In genomic region chr3:30788531-30788930, GRCm38 (mm10) we compare ENCODE assay signal across 21 mouse cellular contexts. TPM values are rescaled to one million over a fixed set of nuclear protein-coding genes. Genes with fewer than 3 reads are reported as not detected.
DNase-seq lines count a peak whose midpoint lies in the region; ATAC-seq and TF ChIP-seq lines count a peak whose summit lies in the region.
"Had no signal": no experiment of that assay in that cellular context is flagged by ENCODE, and none has a peak within 500 bp of the region (broad histone marks: within the 10 kb centered on the region; RNA-seq: fewer than 3 reads in every experiment).

No protein-coding gene starts in this region.

- CTCF ChIA-PET in Patski (lab: Charles Lee), result interaction anchor here (0.7 to 1.7 kb wide), 6 partner anchors 8 to 93 kb away, joined by 3 to 7 read pairs (median 4); no protein-coding TSS in a partner anchor

- no peaks in the 10 kb centered on the region for H3K9me3 ChIP-seq in forebrain, embryonic 14.5 days (replicated peaks; ENCODE audit: control insufficient read depth, low read length)
- H3K9me3 ChIP-seq: forebrain, embryonic 13.5 days; G1E; heart, embryonic 12.5 days; hindbrain, embryonic 12.5 days; megakaryocyte, embryonic 14.5 days had no signal

- peak; percentile 18 to 50 for DNase-seq in adrenal gland, adult (ENCODE audit: inconsistent age in 2 of 2, low spot score in 1 of 2)
- no peak for DNase-seq in adrenal gland, postnatal 10 days
- peak; percentile 12 to 13 for DNase-seq in heart, adult 9 months (ENCODE audit: low spot score in 2 of 2)
- DNase-seq in heart, postnatal 14 days, result no peak
- DNase-seq in Patski (ENCODE audit: low read depth, low spot score), result no peak
- DNase-seq in lung, postnatal 4 days, result peak; percentile 5 to 26
- no peak for DNase-seq in forebrain, embryonic 14.5 days (ENCODE audit: low spot score)
- no peak for DNase-seq in natural killer cell, adult 2 months (ENCODE audit: low spot score in 2 of 2)
- DNase-seq: cerebellum, postnatal 14 days; kidney, postnatal 25 days; left cerebral cortex, postnatal 4 days; right cerebral cortex, postnatal 14 days; thymus, adult 2 months had no signal

- H3K27ac ChIP-seq in forebrain, embryonic 14.5 days (ENCODE audit: low read depth, low read length), result no peak overlapping the region
- H3K27ac ChIP-seq: forebrain, embryonic 13.5 days; hindbrain, embryonic 12.5 days; liver, embryonic 14.5 days had no signal

- H3K9ac ChIP-seq in forebrain, embryonic 14.5 days (ENCODE audit: low read length), result no peak overlapping the region
- H3K9ac ChIP-seq: forebrain, embryonic 13.5 days; heart, embryonic 12.5 days; hindbrain, embryonic 12.5 days; liver, embryonic 14.5 days had no signal

- POLR2A ChIA-PET in Patski (lab: Charles Lee), result interaction anchor here (0.5 kb wide), 1 partner anchor 202 kb away, joined by 8 read pairs; no protein-coding TSS in a partner anchor

- H3K36me3 ChIP-seq in forebrain, embryonic 14.5 days (ENCODE audit: control insufficient read depth, insufficient read depth, low read length), result no peaks in the 10 kb centered on the region
- H3K36me3 ChIP-seq: G1E; heart, embryonic 12.5 days; hindbrain, embryonic 12.5 days had no signal

- 40% methylated on average over 5 of the region's 5 CpGs for WGBS in forebrain, embryonic 14.5 days

- no peak overlapping the region for H3K4me3 ChIP-seq in forebrain, embryonic 14.5 days (ENCODE audit: low read depth, low read length)
- H3K4me3 ChIP-seq: forebrain, embryonic 13.5 days; heart, embryonic 12.5 days; hindbrain, embryonic 12.5 days; megakaryocyte, embryonic 14.5 days had no signal

- no peak overlapping the region for H3K4me2 ChIP-seq in forebrain, embryonic 14.5 days (ENCODE audit: low read length)
- H3K4me2 ChIP-seq: forebrain, embryonic 13.5 days; heart, embryonic 12.5 days; hindbrain, embryonic 12.5 days had no signal

- H3K27me3 ChIP-seq in Patski, result no peaks in the 10 kb centered on the region
- no peaks in the 10 kb centered on the region for H3K27me3 ChIP-seq in forebrain, embryonic 14.5 days (replicated peaks; ENCODE audit: control insufficient read depth, insufficient read depth, low read length)
- H3K27me3 ChIP-seq: forebrain, embryonic 13.5 days; heart, embryonic 12.5 days; hindbrain, embryonic 12.5 days; megakaryocyte, embryonic 14.5 days had no signal

- no peak for TF ChIP-seq CTCF in Patski (IDR thresholded peaks at IDR 0.05)

- intact Hi-C loops in heart, postnatal 14 days (cut with DNase I), result no loop called here

- ATAC-seq in Patski, result peak; percentile 58
- ATAC-seq in forebrain, embryonic 14.5 days, result no peak
- ATAC-seq: forebrain, embryonic 13.5 days; intestine, postnatal 0 days had no signal

- in situ Hi-C loops in Patski (cut with MboI; ENCODE audit: low pct_unique_long_range_greater_than_20kb), result no loop called here

- no peaks in the 10 kb centered on the region for H3K4me1 ChIP-seq in forebrain, embryonic 14.5 days (ENCODE audit: control insufficient read depth, insufficient read depth, low read length)
- H3K4me1 ChIP-seq: hindbrain, embryonic 12.5 days had no signal

RNA-seq across cellular contexts. Expression of gene Sec62, which starts 4.1 kb away (rescaled TPM):
- total RNA-seq in adrenal gland, postnatal 10 days (2021), result 10 to 100 TPM; 66.5 to 74.7 TPM
- total RNA-seq in heart, postnatal 14 days (2021), result 10 to 100 TPM; 43.9 to 44.2 TPM
- polyA plus RNA-seq in Patski (2021), result 149 TPM
- 76.8 and 84.0 TPM in 2 replicates for polyA plus RNA-seq in forebrain, embryonic 14.5 days (2014; fragmentation: Nextera tagmentation; extraction: Ambion mirVana)

RNA-seq across cellular contexts. Expression of gene Samd7, which starts 42.4 kb away (rescaled TPM):
- total RNA-seq in adrenal gland, postnatal 10 days (2021), result under 1 TPM in 1 of 2 experiments, not detected in 1; 0.12 TPM
- total RNA-seq in heart, postnatal 14 days (2021), result not detected
- not detected for polyA plus RNA-seq in Patski (2021)
- polyA plus RNA-seq in forebrain, embryonic 14.5 days (2014; fragmentation: Nextera tagmentation; extraction: Ambion mirVana), result not detected in 2 replicates
- total RNA-seq: layer of hippocampus, postnatal 25 days had no signal
- polyA plus RNA-seq: forebrain, embryonic 13.5 days; G1E; heart, embryonic 12.5 days; hindbrain, embryonic 12.5 days; intestine, postnatal 0 days; thymus, adult 2 months had no signal

Comparison
In these comparisons a context has a peak if more than half of its experiments do, and no peak if none do; other contexts are left out.
1. DNase-seq: peak in adrenal gland, adult (2 of 2), heart, adult 9 months (2 of 2) and lung, postnatal 4 days (2 of 2); none in adrenal gland, postnatal 10 days (single experiment), heart, postnatal 14 days (0 of 2), Patski (single experiment), forebrain, embryonic 14.5 days (single experiment) and natural killer cell, adult 2 months (0 of 2).